Mouse (Mus musculus): ENCODE data around the gene Kcnj2.

Kcnj2 gene

GRCm38 (mm10) chr11:111091117-111091516, 25.2 kb downstream of the Kcnj2 start:
- DNase-seq (ENCODE audit: low read depth, low spot score) = no peak

DNA sequence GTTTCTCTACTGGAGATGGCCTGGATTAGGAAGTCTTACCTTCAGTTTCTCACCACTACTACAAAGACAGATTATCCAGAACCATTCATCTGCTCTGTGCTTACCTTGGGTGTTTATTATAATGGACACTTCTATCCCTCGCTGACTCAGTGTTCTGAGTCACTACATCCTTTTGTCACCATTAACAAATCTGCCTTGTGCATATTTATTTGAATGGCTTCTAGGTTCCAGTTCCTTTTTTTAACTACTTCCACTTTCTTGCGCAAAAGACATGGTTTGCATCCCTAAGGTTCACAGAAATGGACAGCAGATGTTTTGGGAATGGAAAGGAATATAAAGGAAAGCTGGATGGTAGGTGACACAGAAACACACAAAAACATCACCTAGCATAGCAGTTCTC, 27.0 kb downstream of the Kcnj2 start:
- no peak for DNase-seq (ENCODE audit: low read depth, low spot score)

DNA sequence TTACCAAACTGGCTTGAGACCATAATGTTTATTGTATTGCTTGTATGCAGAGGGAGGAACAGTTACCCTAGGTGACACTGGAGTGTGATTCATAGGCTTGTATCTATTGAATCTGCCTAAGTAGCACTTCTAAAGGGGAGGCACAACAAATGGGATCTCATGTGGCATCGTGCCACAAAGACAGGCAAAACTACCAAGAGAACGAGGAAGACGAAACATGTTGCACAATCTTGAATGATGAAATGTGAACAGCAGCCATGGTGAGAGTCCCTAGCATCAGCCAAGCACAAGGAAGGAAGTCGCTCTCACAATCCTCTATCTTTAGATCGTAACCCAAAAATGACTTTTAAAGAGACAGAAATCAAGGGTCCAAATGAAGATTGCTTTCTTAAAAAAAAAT, 30.6 kb downstream of the Kcnj2 start:
- DNase-seq (ENCODE audit: low read depth, low spot score) = no peak

GRCm38 (mm10) chr11:111100131-111100530, 34.2 kb downstream of the Kcnj2 start:
- DNase-seq (ENCODE audit: low read depth, low spot score) = no peak

DNA sequence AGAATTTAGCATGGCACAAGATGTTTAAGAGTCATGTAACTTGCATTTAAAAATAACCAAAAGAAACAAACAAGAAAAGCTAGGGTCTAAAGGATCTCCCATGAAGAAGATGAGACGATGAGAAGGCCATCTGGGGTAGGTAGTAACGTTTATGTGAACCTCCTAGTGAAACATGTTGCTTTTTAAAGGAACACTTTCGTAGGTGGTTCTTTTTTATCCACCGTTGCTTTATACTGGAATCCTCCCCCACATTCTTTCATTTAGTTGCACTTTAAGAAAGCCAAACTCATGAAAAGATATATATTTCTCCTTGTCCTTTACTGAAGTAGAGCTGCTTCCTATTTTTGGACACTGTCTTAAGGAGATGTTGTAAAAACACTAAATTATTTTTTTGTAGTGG, 34.7 kb downstream of the Kcnj2 start:
- DNase-seq (ENCODE audit: low read depth, low spot score) = no peak

DNA sequence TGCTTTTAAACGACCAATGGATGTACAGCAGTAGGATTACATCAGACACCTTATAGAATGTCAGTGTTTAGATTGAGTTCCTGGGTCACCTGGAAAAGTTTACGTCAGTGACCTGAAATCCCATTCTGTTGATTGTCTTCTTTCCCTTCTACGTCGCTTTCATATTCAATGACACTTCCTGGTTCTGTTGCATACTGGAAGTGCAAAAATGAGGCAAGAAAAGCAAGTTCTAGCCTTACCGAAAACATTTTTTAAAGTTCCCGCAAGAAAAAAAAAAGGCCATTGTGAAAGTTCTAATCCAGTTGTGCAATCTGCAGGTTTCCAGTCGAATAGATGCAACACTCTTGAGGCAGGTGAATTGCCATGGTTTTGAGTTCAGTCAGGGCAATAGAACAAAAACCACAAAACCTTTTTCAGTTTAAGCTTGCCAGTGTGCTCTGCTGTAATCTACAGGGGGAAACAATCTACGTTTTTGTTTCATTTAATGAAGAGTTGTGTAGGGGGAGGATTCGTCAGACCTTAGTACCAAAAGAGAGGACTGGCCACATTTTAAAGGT, 35.7 kb downstream of the Kcnj2 start:
- DNase-seq (ENCODE audit: low read depth, low spot score) = no peak

DNA sequence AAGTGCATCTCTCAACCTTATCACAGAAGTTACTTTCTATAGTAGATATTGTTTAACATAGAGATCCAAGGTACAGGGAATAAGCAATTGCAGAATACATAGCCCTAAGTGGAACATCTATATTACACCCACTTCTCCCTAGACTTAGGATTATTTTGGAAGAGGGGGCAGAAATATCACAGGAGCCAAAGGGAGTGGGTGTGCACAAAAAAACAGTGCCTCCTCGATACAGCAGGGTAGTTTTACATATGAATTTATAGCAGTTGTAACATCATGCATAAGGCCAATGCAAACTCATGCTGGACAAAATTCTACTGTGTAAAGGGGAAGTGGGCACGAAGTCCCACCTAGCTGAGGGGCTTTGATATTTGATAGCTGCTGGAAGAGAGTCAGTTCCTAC, 38.5 kb downstream of the Kcnj2 start:
- DNase-seq (ENCODE audit: low read depth, low spot score) = no peak

GRCm38 (mm10) chr11:111108130-111108529, 42.2 kb downstream of the Kcnj2 start:
- no peak for DNase-seq (ENCODE audit: low read depth, low spot score)

- no peak for DNase-seq (ENCODE audit: low read depth, low spot score)
Observed at GRCm38 (mm10) chr11:111121514-111121913, 55.5 kb downstream of the Kcnj2 start.

DNA sequence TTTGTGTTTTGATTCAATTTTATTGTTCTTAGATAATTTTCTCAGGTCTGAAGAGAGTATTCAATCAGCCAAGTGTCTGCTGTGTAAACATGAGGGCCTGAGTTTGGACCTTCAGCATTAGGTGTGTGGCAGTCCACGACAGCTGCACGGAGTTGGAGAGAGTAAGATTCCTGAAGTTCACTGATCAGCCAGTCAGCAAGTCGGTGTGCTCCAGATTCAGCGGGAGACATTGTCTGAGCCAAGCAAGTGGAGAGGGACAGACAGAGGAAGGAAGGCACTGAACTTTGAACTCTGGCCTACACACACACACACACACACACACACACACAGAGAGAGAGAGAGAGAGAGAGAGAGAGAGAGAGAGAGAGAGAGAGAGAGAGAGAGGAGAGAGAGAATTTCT, 57.4 kb downstream of the Kcnj2 start:
- DNase-seq (ENCODE audit: low read depth, low spot score) = no peak

DNA sequence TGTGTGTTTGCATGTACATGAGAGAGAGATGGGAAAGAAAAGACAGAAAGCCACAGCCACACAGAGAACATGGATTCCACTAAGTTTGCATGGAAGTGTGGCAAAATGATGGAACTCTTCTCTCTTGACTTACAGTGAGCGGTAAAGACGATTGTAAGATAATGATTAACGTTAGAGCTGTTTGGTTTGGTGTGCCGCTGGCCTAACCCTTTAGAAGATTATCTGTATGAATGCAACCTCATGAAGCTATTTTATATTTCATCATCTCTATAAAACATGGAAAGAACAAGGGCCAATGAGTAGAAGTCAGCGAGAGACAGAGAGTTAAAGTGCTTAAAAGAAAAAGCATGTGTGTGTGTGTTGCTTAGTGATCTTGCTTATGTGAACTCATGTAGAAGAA, 60.0 kb downstream of the Kcnj2 start:
- no peak for DNase-seq (ENCODE audit: low read depth, low spot score)

Data from retina, adult 2 months (tissue).